Mouse (Mus musculus): ENCODE measurements around the gene Sprr2a2. TPM values are rescaled to one million over a fixed set of nuclear protein-coding genes. Genes with fewer than 3 reads are reported as not detected.
"Not testable (repeated sequence)": the region's sequence is repeated elsewhere in the genome, so short reads cannot be mapped to it uniquely, and the experiment has no call there.

Gene Sprr2a2
- polyA plus RNA-seq, 1 experiment from 2014 or later, result 3.2 TPM

DNA sequence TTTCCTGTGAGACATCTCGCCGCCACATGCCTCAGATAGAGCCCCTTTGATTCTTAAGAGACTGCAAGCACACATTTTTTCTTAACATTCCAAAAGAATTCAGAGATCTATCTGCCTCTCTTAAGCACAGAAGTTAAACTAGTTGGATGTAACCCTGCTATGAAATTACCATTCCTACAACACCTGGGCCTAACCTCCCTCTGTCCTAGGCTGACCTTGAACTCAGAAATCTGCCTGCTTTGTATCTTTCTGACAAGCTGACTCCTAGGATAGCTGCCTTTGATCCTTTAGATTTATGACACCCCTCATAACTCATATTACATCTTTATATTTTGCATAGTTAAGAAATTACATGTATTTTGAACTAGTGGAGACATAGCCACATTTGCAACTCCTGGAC lies 47.7 kb downstream of the Sprr2a2 start:
- not testable (repeated sequence) for H3K4me1 ChIP-seq (replicated peaks; ENCODE audit: control insufficient read depth, insufficient read depth, low read length); ATAC-seq (ENCODE audit: low read depth); H3K36me3 ChIP-seq (ENCODE audit: control insufficient read depth, insufficient read depth, low read length); H3K27ac ChIP-seq (ENCODE audit: low read length); H3K4me3 ChIP-seq (ENCODE audit: low read length); H3K27me3 ChIP-seq (ENCODE audit: control insufficient read depth, insufficient read depth, low read depth, low read length); H3K9me3 ChIP-seq (ENCODE audit: control insufficient read depth, low read length); H3K9ac ChIP-seq (ENCODE audit: low read length); H3K4me2 ChIP-seq (ENCODE audit: low read depth, low read length)
- WGBS, result no CpG with 5 or more reads among the region's 2 CpGs

DNA sequence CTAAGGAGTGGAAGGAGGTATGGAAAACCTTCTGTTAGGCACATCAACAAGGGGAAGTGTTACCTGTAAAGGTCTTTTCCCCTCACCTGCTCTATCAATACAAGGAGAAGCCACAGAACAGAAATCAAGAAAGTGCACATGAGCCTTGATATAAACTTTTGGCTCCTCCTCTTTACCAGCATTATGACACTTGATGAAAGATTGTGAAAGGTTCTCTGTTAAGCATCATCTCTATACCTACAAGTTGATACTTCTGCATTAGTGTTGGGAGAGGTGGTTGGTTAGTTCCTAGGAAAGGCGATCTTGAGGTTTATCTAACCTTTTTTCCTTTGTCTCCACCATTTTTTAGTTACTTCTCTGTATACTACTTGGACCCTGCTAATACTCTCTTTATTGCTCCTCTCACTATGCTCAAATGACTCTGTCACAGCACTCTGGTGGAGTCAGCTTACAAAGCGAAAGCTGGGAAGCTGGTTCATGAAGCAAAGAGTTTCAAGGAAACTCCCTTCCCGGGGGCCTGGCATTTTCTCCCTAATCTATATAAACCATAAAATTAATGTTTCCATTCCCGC lies 55.8 kb downstream of the Sprr2a2 start:
- H3K9me3 ChIP-seq (ENCODE audit: control insufficient read depth, low read length); H3K4me3 ChIP-seq (ENCODE audit: low read length); H3K4me2 ChIP-seq (ENCODE audit: low read depth, low read length); H3K9ac ChIP-seq (ENCODE audit: low read length); H3K27me3 ChIP-seq (ENCODE audit: control insufficient read depth, insufficient read depth, low read depth, low read length); H3K27ac ChIP-seq (ENCODE audit: low read length); H3K36me3 ChIP-seq (ENCODE audit: control insufficient read depth, insufficient read depth, low read length); H3K4me1 ChIP-seq (replicated peaks; ENCODE audit: control insufficient read depth, insufficient read depth, low read length): not testable (repeated sequence)
- no CpG with 5 or more reads among the region's 4 CpGs for WGBS
- ATAC-seq (ENCODE audit: low read depth), result peak; percentile 38; the same call in 1 of the 2 replicates

- H3K27me3 ChIP-seq (ENCODE audit: control insufficient read depth, insufficient read depth, low read depth, low read length); H3K9ac ChIP-seq (ENCODE audit: low read length); H3K9me3 ChIP-seq (ENCODE audit: control insufficient read depth, low read length); H3K4me1 ChIP-seq (replicated peaks; ENCODE audit: control insufficient read depth, insufficient read depth, low read length); H3K4me3 ChIP-seq (ENCODE audit: low read length); H3K36me3 ChIP-seq (ENCODE audit: control insufficient read depth, insufficient read depth, low read length); H3K4me2 ChIP-seq (ENCODE audit: low read depth, low read length); H3K27ac ChIP-seq (ENCODE audit: low read length); ATAC-seq (ENCODE audit: low read depth): not testable (repeated sequence)
Measured at GRCm38 (mm10) chr3:92273504-92273903, 57.8 kb downstream of the Sprr2a2 start.

GRCm38 (mm10) chr3:92274018-92274417 lies 58.3 kb downstream of the Sprr2a2 start:
- H3K4me2 ChIP-seq (ENCODE audit: low read depth, low read length); ATAC-seq (ENCODE audit: low read depth); H3K4me3 ChIP-seq (ENCODE audit: low read length); H3K27me3 ChIP-seq (ENCODE audit: control insufficient read depth, insufficient read depth, low read depth, low read length); H3K4me1 ChIP-seq (replicated peaks; ENCODE audit: control insufficient read depth, insufficient read depth, low read length); H3K9ac ChIP-seq (ENCODE audit: low read length); H3K27ac ChIP-seq (ENCODE audit: low read length); H3K36me3 ChIP-seq (ENCODE audit: control insufficient read depth, insufficient read depth, low read length); H3K9me3 ChIP-seq (ENCODE audit: control insufficient read depth, low read length): not testable (repeated sequence)
- no CpG with 5 or more reads among the region's 1 CpGs for WGBS

- H3K36me3 ChIP-seq (ENCODE audit: control insufficient read depth, insufficient read depth, low read length); H3K4me2 ChIP-seq (ENCODE audit: low read depth, low read length); H3K4me3 ChIP-seq (ENCODE audit: low read length); H3K27me3 ChIP-seq (ENCODE audit: control insufficient read depth, insufficient read depth, low read depth, low read length); H3K9me3 ChIP-seq (ENCODE audit: control insufficient read depth, low read length); H3K4me1 ChIP-seq (replicated peaks; ENCODE audit: control insufficient read depth, insufficient read depth, low read length); H3K9ac ChIP-seq (ENCODE audit: low read length); ATAC-seq (ENCODE audit: low read depth); H3K27ac ChIP-seq (ENCODE audit: low read length): not testable (repeated sequence)
Measured at GRCm38 (mm10) chr3:92279663-92280062, 63.9 kb downstream of the Sprr2a2 start.

DNA sequence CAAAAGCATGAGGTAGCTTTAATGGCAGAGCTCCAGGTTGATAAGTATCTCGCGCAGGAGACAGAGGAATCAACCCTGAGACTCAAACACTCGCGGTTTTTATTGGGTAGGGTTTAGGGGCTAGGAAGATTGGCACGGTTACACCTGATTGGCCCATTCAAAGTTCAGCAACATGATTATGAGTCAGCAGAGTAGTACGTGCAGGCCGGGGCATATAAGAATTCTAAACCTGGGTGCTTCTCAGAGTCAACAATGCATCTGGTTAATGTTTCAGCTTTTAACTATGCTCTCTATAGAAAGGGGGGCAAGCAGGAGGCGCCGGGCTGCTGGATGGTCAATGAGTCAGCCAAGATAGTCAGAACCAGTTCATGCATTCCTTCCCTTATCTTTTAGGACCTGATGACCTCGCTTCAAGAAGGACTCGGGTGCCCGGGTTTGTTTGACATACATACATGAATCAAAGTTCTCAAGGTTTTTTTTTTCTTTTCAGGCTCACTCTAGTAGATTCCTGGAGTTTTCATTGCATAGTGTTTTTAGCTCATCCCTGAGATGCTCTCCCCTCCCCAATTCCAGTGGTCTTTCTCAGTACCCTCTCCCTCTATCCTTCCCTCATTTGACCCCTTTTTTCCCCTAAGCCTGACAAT lies 65.4 kb downstream of the Sprr2a2 start:
- not testable (repeated sequence) for H3K4me1 ChIP-seq (replicated peaks; ENCODE audit: control insufficient read depth, insufficient read depth, low read length); H3K4me2 ChIP-seq (ENCODE audit: low read depth, low read length); H3K9ac ChIP-seq (ENCODE audit: low read length); H3K27me3 ChIP-seq (ENCODE audit: control insufficient read depth, insufficient read depth, low read depth, low read length); H3K36me3 ChIP-seq (ENCODE audit: control insufficient read depth, insufficient read depth, low read length); H3K27ac ChIP-seq (ENCODE audit: low read length); H3K4me3 ChIP-seq (ENCODE audit: low read length); H3K9me3 ChIP-seq (ENCODE audit: control insufficient read depth, low read length)
- WGBS, result 8% methylated on average over 3 of the region's 12 CpGs
- peak; percentile 80 for ATAC-seq (ENCODE audit: low read depth)

GRCm38 (mm10) chr3:92285101-92285500 lies 69.4 kb downstream of the Sprr2a2 start, which contains the start of gene Sprr2a3:
TSS of gene Sprr2a3 (plus strand) at chr3:92285417.
- ATAC-seq (ENCODE audit: low read depth); H3K36me3 ChIP-seq (ENCODE audit: control insufficient read depth, insufficient read depth, low read length); H3K27me3 ChIP-seq (ENCODE audit: control insufficient read depth, insufficient read depth, low read depth, low read length); H3K9ac ChIP-seq (ENCODE audit: low read length); H3K4me1 ChIP-seq (replicated peaks; ENCODE audit: control insufficient read depth, insufficient read depth, low read length); H3K27ac ChIP-seq (ENCODE audit: low read length); H3K4me3 ChIP-seq (ENCODE audit: low read length); H3K4me2 ChIP-seq (ENCODE audit: low read depth, low read length); H3K9me3 ChIP-seq (ENCODE audit: control insufficient read depth, low read length): not testable (repeated sequence)
- 96% methylated on average over 1 of the region's 1 CpGs for WGBS

DNA sequence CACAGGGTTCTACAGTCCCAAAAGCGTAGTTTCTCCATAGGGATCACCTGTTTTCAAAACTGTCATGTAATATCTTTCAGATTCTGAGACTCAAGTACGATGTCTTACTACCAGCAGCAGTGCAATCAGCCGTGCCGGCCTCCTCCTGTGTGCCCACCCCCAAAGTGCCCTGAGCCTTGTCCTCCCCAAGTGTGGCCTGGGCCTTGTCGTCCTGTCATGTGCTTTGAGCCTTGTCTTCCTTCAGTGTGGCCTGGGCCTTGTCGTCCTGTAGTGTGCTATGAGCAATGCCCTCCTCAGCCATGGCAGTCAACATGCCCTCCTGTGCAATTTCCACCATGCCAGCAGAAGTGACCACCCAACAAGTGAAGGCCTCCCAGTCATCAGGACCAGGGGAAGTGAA lies 72.8 kb downstream of the Sprr2a2 start:
- H3K4me1 ChIP-seq (replicated peaks; ENCODE audit: control insufficient read depth, insufficient read depth, low read length); H3K27me3 ChIP-seq (ENCODE audit: control insufficient read depth, insufficient read depth, low read depth, low read length); H3K9me3 ChIP-seq (ENCODE audit: control insufficient read depth, low read length); H3K9ac ChIP-seq (ENCODE audit: low read length); H3K36me3 ChIP-seq (ENCODE audit: control insufficient read depth, insufficient read depth, low read length); ATAC-seq (ENCODE audit: low read depth); H3K27ac ChIP-seq (ENCODE audit: low read length); H3K4me2 ChIP-seq (ENCODE audit: low read depth, low read length); H3K4me3 ChIP-seq (ENCODE audit: low read length): not testable (repeated sequence)
- WGBS, result 72% methylated on average over 3 of the region's 6 CpGs
